Mouse (Mus musculus) bone marrow macrophage, adult 2 months (primary cell): ENCODE measurements around the gene Pacs1.

Experiments used
- CTCF ChIP-seq: IDR thresholded peaks from 2 replicates; pipeline ENCODE4 v1.5.1; 2012; ENCODE audit warnings: low read depth, mild to moderate bottlenecking, low read length, moderate library complexity
- POLR2A ChIP-seq: IDR thresholded peaks from 2 replicates; pipeline ENCODE4 v1.6.1; 2012; ENCODE audit warnings: mild to moderate bottlenecking, low read depth, low read length, borderline replicate concordance

GRCm38 (mm10) chr19:5151741-5152140, 121.2 kb downstream of the Pacs1 start:
- TF ChIP-seq POLR2A (no peak), CTCF (no peak)
